Mouse (Mus musculus) limb, embryonic 14.5 days (tissue): ENCODE measurements around the gene Lcor. TPM values are rescaled to one million over a fixed set of nuclear protein-coding genes. Genes with fewer than 3 reads are reported as not detected.

ENCODE experiments used
- ATAC-seq: fragments of 200-750 bp; cut with Nextera tagmentation; 2 replicates; pipeline ENCODE4 v1.8.0; 2017; ENCODE audit warnings: low read depth, moderate number of reproducible peaks, moderate TSS enrichment; ENCODE audit not compliant: low FRiP score
- DNase-seq: peaks from one replicate; pipeline ENCODE4 v3.0.0-alpha.2; 2015; ENCODE audit warnings: low spot score
- H3K27ac ChIP-seq: fragments of 300-500 bp; sonication (generic); replicated peaks from 2 replicates; pipeline ENCODE4 v1.5.1; 2014; ENCODE audit warnings: low read depth, mild to moderate bottlenecking, low read length, moderate library complexity, mixed read lengths
- H3K27me3 ChIP-seq: fragments of 300-500 bp; sonication (generic); 2 replicates; pipeline ENCODE4 v1.6.1; 2014; ENCODE audit warnings: low read length, mixed read lengths; ENCODE audit not compliant: control insufficient read depth, insufficient read depth
- H3K36me3 ChIP-seq: fragments of 300-500 bp; sonication (generic); 2 replicates; pipeline ENCODE4 v1.6.1; 2014; ENCODE audit warnings: mild to moderate bottlenecking, low read length, moderate library complexity, mixed read lengths; ENCODE audit not compliant: control insufficient read depth, insufficient read depth
- H3K4me1 ChIP-seq: fragments of 300-500 bp; sonication (generic); 2 replicates; pipeline ENCODE4 v1.6.1; 2014; ENCODE audit warnings: antibody characterized with exemption, low read length, mixed read lengths; ENCODE audit not compliant: control insufficient read depth, insufficient read depth
- H3K4me2 ChIP-seq: fragments of 300-500 bp; sonication (generic); replicated peaks from 2 replicates; pipeline ENCODE4 v1.6.1; 2014; ENCODE audit warnings: low read depth, mild to moderate bottlenecking, low read length, moderate library complexity; ENCODE audit not compliant: severe bottlenecking
- H3K4me3 ChIP-seq: fragments of 300-500 bp; sonication (generic); replicated peaks from 2 replicates; pipeline ENCODE4 v1.5.1; 2014; ENCODE audit warnings: low read length
- H3K9ac ChIP-seq: fragments of 300-500 bp; sonication (generic); 2 replicates; pipeline ENCODE4 v1.6.1; 2014; ENCODE audit warnings: mild to moderate bottlenecking, low read depth, low read length, moderate library complexity; ENCODE audit not compliant: severe bottlenecking
- H3K9me3 ChIP-seq: fragments of 300-500 bp; sonication (generic); 2 replicates; pipeline ENCODE4 v1.6.1; 2016; ENCODE audit warnings: low read length; ENCODE audit not compliant: control insufficient read depth
- POLR2A ChIP-seq: fragments of 200-500 bp; IDR thresholded peaks from 2 replicates; pipeline ENCODE4 v1.8.0; 2012; ENCODE audit warnings: inconsistent platforms, mild to moderate bottlenecking, moderate library complexity, borderline replicate concordance; ENCODE audit not compliant: insufficient read depth, insufficient read length; ENCODE audit errors: extremely low read depth
- WGBS: fragments of 180-500 bp; shearing (Covaris S2); extraction: QIAGEN DNeasy Blood & Tissue Kit; methylation state at CpG from one replicate; pipeline ENCODE4 v1.1.7; 2014; 5-methylcytosine and 5-hydroxymethylcytosine counted together
- polyA plus RNA-seq, 2 experiments: library from polyadenylated mRNA; depleted of rRNA in 1 of 2; stranded (reverse) in 1 of 2; unstranded in 1 of 2; fragments of >200 nt; fragmentation: Nextera tagmentation in 1 of 2; extraction: Ambion mirVana in 1 of 2; gene quantifications; 2 replicates each; pipeline versions ENCODE4 v1.2.1 to v1.2.3; 2012 to 2014

Lcor gene
- polyA plus RNA-seq, 2 experiments, result 2.8 to 9.5 TPM

DNA sequence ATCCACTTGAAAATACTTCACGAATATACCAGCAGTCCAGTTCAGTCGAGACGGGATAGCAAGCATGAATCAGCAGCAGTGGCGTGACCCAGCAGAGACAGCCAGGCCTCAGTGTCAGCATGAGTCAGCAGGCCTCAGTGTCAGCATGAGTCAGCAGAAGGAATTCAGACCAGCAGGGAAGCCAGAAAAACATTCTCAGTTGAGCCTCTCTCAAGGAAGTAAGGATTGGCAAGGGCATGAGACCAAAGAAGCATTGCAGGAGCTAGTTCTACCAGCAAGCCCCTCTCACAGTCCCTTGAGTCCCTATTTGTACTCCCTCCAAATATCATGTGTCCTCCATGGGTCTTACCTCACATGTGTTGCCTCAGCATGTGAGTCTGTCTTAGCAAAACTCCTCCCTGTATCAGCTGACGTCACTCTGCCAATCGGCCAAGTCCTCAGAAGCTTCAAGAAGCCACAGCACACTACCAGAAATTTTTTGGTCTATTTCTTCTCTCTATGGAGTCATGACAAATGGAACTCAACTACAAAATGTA lies 27.3 kb upstream of the Lcor start:
- ATAC-seq, result no peak
- Histone ChIP-seq H3K4me3 (no peak overlapping the region), H3K36me3 (no peaks in the 10 kb centered on the region), H3K4me1 (no peaks in the 10 kb centered on the region), H3K9ac (no peak overlapping the region), H3K4me2 (no peak overlapping the region), H3K9me3 (no peaks in the 10 kb centered on the region), H3K27ac (no peak overlapping the region), H3K27me3 (no peaks in the 10 kb centered on the region)
- TF ChIP-seq POLR2A, result no peak
- DNase-seq, result no peak
- WGBS, result 72% methylated on average over 6 of the region's 6 CpGs

DNA sequence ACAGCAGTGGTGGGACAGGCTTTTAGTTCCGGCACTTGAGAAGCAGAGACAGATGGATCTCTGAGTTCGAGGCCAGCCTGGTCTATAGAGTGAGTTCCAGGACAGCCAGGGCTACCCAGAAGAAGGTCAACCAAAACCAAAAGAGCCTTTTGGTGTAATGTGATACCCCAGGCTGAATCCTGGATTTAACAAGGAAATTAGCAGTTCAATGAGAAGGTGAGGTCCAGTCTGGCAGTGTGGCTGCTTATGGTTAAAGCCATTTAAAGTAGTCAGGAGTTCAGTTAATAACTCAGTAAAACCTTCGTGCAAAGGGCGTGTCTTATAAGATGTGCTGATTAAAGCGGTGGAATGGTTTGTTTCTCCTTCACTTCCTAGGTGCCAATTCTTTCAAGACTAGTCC lies 25.3 kb upstream of the Lcor start:
- Histone ChIP-seq H3K9me3 (no peaks in the 10 kb centered on the region), H3K9ac (no peak overlapping the region), H3K27me3 (no peaks in the 10 kb centered on the region), H3K4me2 (no peak overlapping the region), H3K4me1 (no peaks in the 10 kb centered on the region), H3K36me3 (no peaks in the 10 kb centered on the region), H3K4me3 (no peak overlapping the region), H3K27ac (no peak overlapping the region)
- WGBS, result 52% methylated on average over 5 of the region's 5 CpGs
- TF ChIP-seq POLR2A, result no peak
- DNase-seq, result no peak
- no peak for ATAC-seq

DNA sequence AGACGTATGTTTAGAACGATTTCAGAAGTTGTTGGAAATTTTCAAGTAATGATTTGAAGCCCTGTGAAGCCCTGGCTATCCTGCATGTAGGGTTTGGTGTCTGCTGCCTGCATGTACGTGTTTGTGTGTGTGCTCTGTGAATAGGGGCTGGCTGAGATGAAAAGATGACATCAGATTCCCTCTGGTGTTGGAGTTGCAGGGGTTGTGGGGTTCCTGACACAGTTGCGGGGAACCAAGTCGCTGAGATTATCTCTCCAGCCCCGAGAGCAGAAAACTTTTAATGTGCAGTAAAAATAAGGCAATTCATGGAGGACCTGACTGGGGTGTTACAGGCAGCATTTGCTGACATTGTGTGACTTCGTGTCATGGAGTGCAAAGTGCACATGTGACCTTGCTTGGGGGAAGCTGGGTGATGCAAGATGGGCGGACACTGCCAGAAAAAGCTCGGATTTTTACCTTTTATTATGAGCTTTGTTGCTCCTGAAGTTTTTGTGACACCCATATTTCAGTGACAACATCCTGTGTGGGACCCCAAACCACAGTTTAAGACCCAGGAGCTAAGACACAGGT lies 20.2 kb upstream of the Lcor start:
- ATAC-seq (no peak), DNase-seq (no peak)
- Histone ChIP-seq H3K36me3 (no peaks in the 10 kb centered on the region), H3K9me3 (no peaks in the 10 kb centered on the region), H3K27ac (no peak overlapping the region), H3K4me3 (no peak overlapping the region), H3K4me2 (no peak overlapping the region), H3K4me1 (no peaks in the 10 kb centered on the region), H3K27me3 (no peaks in the 10 kb centered on the region), H3K9ac (no peak overlapping the region)
- no peak for TF ChIP-seq POLR2A
- 77% methylated on average over 9 of the region's 9 CpGs for WGBS

DNA sequence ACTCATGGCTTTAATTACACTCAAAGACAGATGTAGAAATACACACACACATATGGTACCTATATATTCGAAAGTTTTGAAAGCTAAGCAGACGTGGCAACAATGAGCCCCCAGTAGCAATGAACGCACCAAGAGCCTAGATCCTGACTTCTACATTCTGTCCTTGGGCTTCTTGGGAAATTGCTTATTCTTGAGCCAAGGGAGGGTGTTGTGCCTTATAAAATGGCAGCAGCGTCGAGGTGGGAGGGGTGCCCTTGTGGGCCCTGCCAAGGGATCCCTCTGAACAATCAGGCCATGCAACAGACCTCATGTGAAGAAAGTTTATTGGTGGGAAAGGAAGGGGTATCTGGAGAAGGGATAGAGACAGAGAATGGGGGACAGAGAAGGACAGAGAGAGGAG lies 18.6 kb upstream of the Lcor start:
- no peak for TF ChIP-seq POLR2A
- no peak overlapping the region for H3K27ac ChIP-seq
- H3K4me3 ChIP-seq, result no peak overlapping the region
- no peaks in the 10 kb centered on the region for H3K4me1 ChIP-seq
- no peak overlapping the region for H3K4me2 ChIP-seq
- 81% methylated on average over 5 of the region's 5 CpGs for WGBS
- no peak for ATAC-seq
- no peaks in the 10 kb centered on the region for H3K36me3 ChIP-seq
- H3K9me3 ChIP-seq, result no peaks in the 10 kb centered on the region
- no peaks in the 10 kb centered on the region for H3K27me3 ChIP-seq
- DNase-seq, result no peak
- H3K9ac ChIP-seq, result no peak overlapping the region

DNA sequence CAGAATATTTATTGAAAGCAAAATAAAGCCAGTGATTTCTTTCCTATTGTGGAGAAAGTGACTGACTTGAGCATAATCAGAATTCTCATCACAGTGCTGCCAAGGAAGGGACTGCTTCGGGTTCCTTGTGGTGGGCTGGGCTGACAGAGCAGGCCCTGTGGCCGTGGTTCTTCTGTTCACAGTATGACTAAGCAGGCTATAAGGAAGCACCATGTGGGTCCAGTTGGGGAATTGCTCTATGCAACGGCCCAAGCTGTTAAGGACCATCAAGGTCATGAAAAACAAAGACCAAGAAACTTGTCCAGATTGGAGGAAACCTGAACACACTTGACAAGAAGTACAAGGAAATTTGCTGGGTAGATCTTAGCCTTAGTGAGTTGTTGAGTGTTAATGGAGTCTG lies 16.0 kb upstream of the Lcor start:
- 85% methylated on average over 3 of the region's 3 CpGs for WGBS
- no peak for DNase-seq
- no peaks in the 10 kb centered on the region for H3K27me3 ChIP-seq
- no peaks in the 10 kb centered on the region for H3K4me1 ChIP-seq
- no peak overlapping the region for H3K4me3 ChIP-seq
- no peak overlapping the region for H3K4me2 ChIP-seq
- no peaks in the 10 kb centered on the region for H3K36me3 ChIP-seq
- no peaks in the 10 kb centered on the region for H3K9me3 ChIP-seq
- no peak for ATAC-seq
- TF ChIP-seq POLR2A, result no peak
- H3K27ac ChIP-seq, result no peak overlapping the region
- no peak overlapping the region for H3K9ac ChIP-seq
